Mouse (Mus musculus) layer of hippocampus, adult 18-20 months (tissue): Measurements from ENCODE around the gene Micall2. TPM values are rescaled to one million over a fixed set of nuclear protein-coding genes. Genes with fewer than 3 reads are reported as not detected.
"Not testable (repeated sequence)": the region's sequence is repeated elsewhere in the genome, so short reads cannot be mapped to it uniquely, and the experiment has no call there.

Experiments used
- DNase-seq, 2 experiments: peaks; one replicate each; pipeline ENCODE4 v3.0.0; 2022; ENCODE audit warnings: low spot score in 2 of 2
- total RNA-seq, 2 experiments: library from RNA; stranded (reverse); gene quantifications; 2 replicates each; pipeline ENCODE4 v1.2.3; 2021

Micall2 gene
- total RNA-seq, 2 experiments from 2014 or later, result 1.1 to 1.5 TPM

GRCm38 (mm10) chr5:139730712-139731486 lies 5.2 kb downstream of the Micall2 start:
- peak in 1 of 2 experiments; percentile 38 for DNase-seq

- no peak for DNase-seq
Measured at GRCm38 (mm10) chr5:139727261-139727660, 8.9 kb downstream of the Micall2 start.

GRCm38 (mm10) chr5:139726186-139726585 lies 9.9 kb downstream of the Micall2 start:
- DNase-seq, result no peak

GRCm38 (mm10) chr5:139724336-139725116 lies 11.6 kb downstream of the Micall2 start:
- DNase-seq, result no peak

- DNase-seq, result no peak
Measured at GRCm38 (mm10) chr5:139723113-139723512, 13.0 kb downstream of the Micall2 start.

GRCm38 (mm10) chr5:139722709-139723108 lies 13.4 kb downstream of the Micall2 start:
- no peak for DNase-seq

- DNase-seq, result no peak
Measured at GRCm38 (mm10) chr5:139718949-139719348, 17.2 kb downstream of the Micall2 start.

- no peak for DNase-seq
Measured at GRCm38 (mm10) chr5:139718540-139718939, 17.6 kb downstream of the Micall2 start.

GRCm38 (mm10) chr5:139717723-139718122 lies 18.4 kb downstream of the Micall2 start:
- peak; percentile 22 to 65 for DNase-seq

GRCm38 (mm10) chr5:139706496-139706895 lies 29.6 kb downstream of the Micall2 start:
- no peak for DNase-seq

- no peak for DNase-seq
Measured at GRCm38 (mm10) chr5:139702905-139703304, 33.2 kb downstream of the Micall2 start.

GRCm38 (mm10) chr5:139702236-139702635 lies 33.9 kb downstream of the Micall2 start:
- no peak for DNase-seq

GRCm38 (mm10) chr5:139696954-139697353 lies 39.2 kb downstream of the Micall2 start:
- DNase-seq, result no peak

- not testable (repeated sequence) for DNase-seq
Measured at GRCm38 (mm10) chr5:139695876-139696275, 40.3 kb downstream of the Micall2 start.

GRCm38 (mm10) chr5:139694989-139695571 lies 41.1 kb downstream of the Micall2 start:
- no peak for DNase-seq

- no peak for DNase-seq
Measured at GRCm38 (mm10) chr5:139694292-139694988, 41.7 kb downstream of the Micall2 start.

GRCm38 (mm10) chr5:139690791-139691190 lies 45.3 kb downstream of the Micall2 start:
- no peak for DNase-seq

GRCm38 (mm10) chr5:139688356-139688755 lies 47.8 kb downstream of the Micall2 start:
- no peak for DNase-seq

GRCm38 (mm10) chr5:139687646-139688045 lies 48.5 kb downstream of the Micall2 start:
- DNase-seq, result no peak

GRCm38 (mm10) chr5:139686530-139687249 lies 49.4 kb downstream of the Micall2 start:
- peak in 1 of 2 experiments; percentile 35 for DNase-seq

GRCm38 (mm10) chr5:139683228-139683627 lies 52.9 kb downstream of the Micall2 start:
- DNase-seq, result no peak
